Mouse (Mus musculus) heart, adult 2 months (tissue): ENCODE measurements around the gene 4931406C07Rik. TPM values are rescaled to one million over a fixed set of nuclear protein-coding genes. Genes with fewer than 3 reads are reported as not detected.
A peak's percentile ranks its signal among the peaks of the same experiment; 100 is the strongest.
"Not testable (repeated sequence)": the region's sequence is repeated elsewhere in the genome, so short reads cannot be mapped to it uniquely, and the experiment has no call there.

ENCODE experiments used
- DNase-seq, 2 experiments: peaks; one replicate each; pipeline ENCODE4 v3.0.0; 2021
- H3K27ac ChIP-seq: fragments of 200-600 bp; 2 replicates; pipeline ENCODE4 v1.8.1; 2022
- H3K27me3 ChIP-seq: fragments of 200-500 bp; 2 replicates; pipeline ENCODE4 v1.6.1; 2012; ENCODE audit warnings: mild to moderate bottlenecking, low read length, inconsistent platforms, mixed read lengths; ENCODE audit not compliant: control insufficient read depth, insufficient read depth
- H3K36me3 ChIP-seq: fragments of 200-500 bp; 2 replicates; pipeline ENCODE4 v1.6.1; 2012; ENCODE audit warnings: low read length, inconsistent platforms; ENCODE audit not compliant: control insufficient read depth, insufficient read depth
- H3K4me1 ChIP-seq: fragments of 200-500 bp; 2 replicates; pipeline ENCODE4 v1.6.1; 2011; ENCODE audit warnings: low read length; ENCODE audit not compliant: control insufficient read depth, insufficient read depth
- H3K4me3 ChIP-seq: fragments of 200-600 bp; 2 replicates; pipeline ENCODE4 v1.8.1; 2022
- H3K79me2 ChIP-seq: fragments of 200-500 bp; replicated peaks from 2 replicates; pipeline ENCODE4 v1.6.1; 2012; ENCODE audit warnings: mild to moderate bottlenecking, inconsistent platforms, low read length, moderate library complexity, mixed read lengths; ENCODE audit not compliant: control insufficient read depth, insufficient read depth
- H3K9ac ChIP-seq: fragments of 200-500 bp; 2 replicates; pipeline ENCODE4 v1.6.1; 2012; ENCODE audit warnings: low read depth, mild to moderate bottlenecking, control low read depth, inconsistent platforms, low read length, mixed read lengths
- CTCF ChIP-seq: fragments of 200-600 bp; IDR thresholded peaks from 2 replicates; pipeline ENCODE4 v1.8.1; 2022; ENCODE audit warnings: antibody characterized with exemption, mild to moderate bottlenecking, moderate library complexity
- EP300 ChIP-seq: fragments of 200-500 bp; IDR thresholded peaks from 2 replicates; pipeline ENCODE4 v1.6.1; 2011; ENCODE audit warnings: low read depth, low read length, control low read depth; ENCODE audit not compliant: insufficient read depth
- POLR2A ChIP-seq: fragments of 200-500 bp; IDR thresholded peaks from 2 replicates; pipeline ENCODE4 v1.6.1; 2011; ENCODE audit warnings: mild to moderate bottlenecking, low read depth, low read length, control low read depth; ENCODE audit not compliant: insufficient read depth
- WGBS: fragments of 180-500 bp; shearing (Covaris S2); methylation state at CpG from one replicate; pipeline ENCODE4 v1.1.7; 2018; 5-methylcytosine and 5-hydroxymethylcytosine counted together
- intact Hi-C: fragments of 180-260 bp; cut with DNase I; formaldehyde crosslinking; loops from one replicate; pipeline ENCODE4 v1.15.1; 2025
- long read RNA-seq: library from polyadenylated mRNA; stranded (forward); transcript quantifications from one replicate; pipeline ENCODE4 v2.0.0, GENCODE M21; 2021
- polyA plus RNA-seq: library from polyadenylated mRNA; depleted of rRNA; stranded (reverse); fragments of >200 nt; gene quantifications from 2 replicates; pipeline ENCODE4 v1.2.3, GENCODE M21; 2012; rRNA removed
- total RNA-seq, 2 experiments: library from RNA; stranded (reverse); gene quantifications; 2 replicates each; pipeline ENCODE4 v1.2.3; 2021

4931406C07Rik gene
- 1 to 10 TPM; 4.9 to 5.7 TPM for total RNA-seq
- 8.1 and 12.3 TPM in 2 replicates for polyA plus RNA-seq
- long read RNA-seq, partial matches to known transcripts, result 0 of 1 reads
- long read RNA-seq, other reads (novel, unspliced or antisense), result 1 of 1 reads

DNA sequence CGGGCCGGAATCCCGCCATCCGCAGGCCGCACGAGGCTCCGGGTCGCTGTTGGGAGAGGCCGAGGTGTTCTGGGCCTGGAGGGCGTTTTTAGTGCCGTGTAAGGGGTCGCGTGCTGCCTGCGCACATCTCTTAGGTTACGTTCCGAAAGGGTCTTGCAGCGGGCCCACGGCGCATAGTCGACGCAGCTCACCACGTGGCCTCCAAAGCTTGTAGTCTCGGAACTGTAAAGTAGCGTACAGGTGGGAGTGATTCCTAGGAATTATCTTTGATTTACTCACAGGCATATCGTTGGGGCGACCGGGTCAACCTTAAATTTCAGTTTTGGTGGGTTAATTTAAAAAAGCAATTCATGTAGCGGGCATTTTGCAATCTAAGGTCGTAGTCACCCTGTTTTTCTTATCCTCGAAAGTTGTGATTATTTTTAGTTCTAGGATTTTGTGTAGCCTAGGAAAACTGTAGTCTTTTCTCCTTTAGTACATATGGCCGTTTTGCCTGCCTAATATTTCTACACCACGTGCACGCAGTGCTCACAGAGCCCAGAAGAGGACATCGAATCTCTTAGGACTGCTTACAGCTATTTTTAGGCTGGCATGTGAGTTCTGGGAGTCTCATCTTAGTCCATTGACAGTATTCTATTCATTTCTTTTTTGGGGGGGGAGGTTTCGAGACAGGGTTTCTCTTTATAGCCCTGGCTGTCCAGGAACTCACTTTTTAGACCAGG, at the start of gene 4931406C07Rik:
TSS of gene 4931406C07Rik (minus strand) at position 51 of the 722 bp plus-strand sequence.
- DNase-seq, result no peak
- peaks cover 8% of the 10 kb centered on the region for H3K4me1 ChIP-seq
- H3K27me3 ChIP-seq, result no peaks in the 10 kb centered on the region
- TF ChIP-seq EP300, result 0 out of 2 replicates have a peak, but pooled peaks have one; percentile 3
- no peak for TF ChIP-seq CTCF
- H3K9ac ChIP-seq, result peak within 1 kb of the TSS; percentile 86
- peaks cover 34% of the 10 kb centered on the region for H3K36me3 ChIP-seq
- H3K79me2 ChIP-seq, result no peaks in the 10 kb centered on the region
- intact Hi-C loops, result loop anchor here (2.0 to 5.0 kb wide), 2 partner anchors 26 to 51 kb away; partner anchors contain the start of gene Cep295
- under 1% methylated on average over 35 of the region's 35 CpGs for WGBS
- peak within 1 kb of the TSS; percentile 93 for H3K27ac ChIP-seq
- H3K4me3 ChIP-seq, result peak within 1 kb of the TSS; percentile 78

DNA sequence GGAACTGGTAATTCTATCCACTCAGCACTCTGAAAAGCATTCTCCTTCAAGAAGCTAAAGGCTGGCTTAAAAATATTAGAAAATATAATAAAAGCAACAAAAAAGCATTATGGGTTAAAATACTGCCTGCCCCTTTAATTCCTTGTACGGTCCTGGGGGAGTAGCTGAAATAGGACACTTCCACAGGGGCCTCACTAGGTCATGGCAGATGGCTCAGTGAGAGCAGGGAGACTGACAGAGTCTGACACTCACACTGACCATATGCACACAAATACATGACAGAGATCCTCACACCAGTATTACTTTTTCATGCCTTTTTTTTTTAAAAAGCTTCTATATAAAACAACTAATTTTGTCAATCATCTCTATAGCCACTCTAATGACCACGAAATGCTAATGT, 43.7 kb upstream of the 4931406C07Rik start:
- no peak overlapping the region for H3K27ac ChIP-seq
- intact Hi-C loops, result no loop called here
- no peak overlapping the region for H3K9ac ChIP-seq
- no peak overlapping the region for H3K4me3 ChIP-seq
- 80% methylated on average over 2 of the region's 2 CpGs for WGBS
- H3K36me3 ChIP-seq, result no peaks in the 10 kb centered on the region
- no peak for TF ChIP-seq CTCF
- TF ChIP-seq POLR2A, result no peak
- no peak for TF ChIP-seq EP300
- no peaks in the 10 kb centered on the region for H3K27me3 ChIP-seq
- H3K79me2 ChIP-seq, result no peaks in the 10 kb centered on the region
- H3K4me1 ChIP-seq, result no peaks in the 10 kb centered on the region
- no peak for DNase-seq

DNA sequence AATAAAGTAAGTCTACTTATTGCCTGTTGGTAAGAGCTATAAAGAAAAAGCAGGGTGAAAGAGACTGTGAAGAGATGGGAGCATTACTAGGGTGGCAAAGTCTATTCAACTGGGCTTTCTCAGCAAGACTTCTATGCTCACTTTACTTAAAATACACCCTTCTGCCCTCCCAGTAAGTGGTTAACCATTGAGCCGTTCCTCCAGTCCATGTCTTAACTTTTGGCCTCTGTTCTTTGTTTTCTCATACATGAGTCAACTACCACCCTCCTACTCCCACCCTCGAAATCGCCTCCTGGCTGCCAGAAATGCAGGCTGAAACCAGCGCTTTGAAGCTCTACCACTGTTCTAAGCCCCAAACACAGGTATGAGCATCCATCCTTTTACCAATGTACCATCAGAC, 31.5 kb upstream of the 4931406C07Rik start:
- 89% methylated on average over 4 of the region's 4 CpGs for WGBS
- Histone ChIP-seq H3K36me3 (no peaks in the 10 kb centered on the region; the same call in 1 of the 2 replicates), H3K79me2 (no peaks in the 10 kb centered on the region), H3K4me3 (no peak overlapping the region), H3K9ac (no peak overlapping the region), H3K4me1 (no peaks in the 10 kb centered on the region), H3K27me3 (no peaks in the 10 kb centered on the region), H3K27ac (no peak overlapping the region)
- TF ChIP-seq POLR2A (no peak), CTCF (no peak), EP300 (no peak)
- DNase-seq, result no peak
- intact Hi-C loops, result no loop called here

DNA sequence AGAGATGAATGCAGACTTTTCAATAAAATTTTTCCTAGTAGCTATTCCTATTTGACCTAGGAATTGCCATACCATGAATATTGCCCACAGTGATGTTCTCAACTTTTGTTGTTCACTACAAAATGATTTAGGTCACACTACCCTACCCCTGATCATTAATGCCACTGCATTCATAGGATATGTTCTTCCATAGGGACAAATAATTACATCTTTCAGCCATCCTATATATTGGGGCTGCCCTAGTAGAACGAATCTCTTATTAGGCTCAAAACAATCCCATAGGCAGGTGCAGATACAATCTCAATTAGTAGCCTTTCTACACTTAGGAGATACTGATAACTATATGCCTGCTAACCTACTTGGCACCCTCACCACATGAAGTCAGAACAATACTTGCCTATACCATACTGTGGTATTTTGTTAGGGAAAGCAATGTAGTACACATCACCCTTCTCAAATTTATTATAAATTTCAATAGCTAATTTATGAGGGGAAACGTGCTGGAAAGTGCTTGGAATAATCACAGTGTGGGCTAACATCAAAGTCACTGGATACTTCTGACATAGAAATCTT, 12.0 kb upstream of the 4931406C07Rik start:
- 76% methylated on average over 2 of the region's 2 CpGs for WGBS
- H3K27ac ChIP-seq, result no peak overlapping the region

DNA sequence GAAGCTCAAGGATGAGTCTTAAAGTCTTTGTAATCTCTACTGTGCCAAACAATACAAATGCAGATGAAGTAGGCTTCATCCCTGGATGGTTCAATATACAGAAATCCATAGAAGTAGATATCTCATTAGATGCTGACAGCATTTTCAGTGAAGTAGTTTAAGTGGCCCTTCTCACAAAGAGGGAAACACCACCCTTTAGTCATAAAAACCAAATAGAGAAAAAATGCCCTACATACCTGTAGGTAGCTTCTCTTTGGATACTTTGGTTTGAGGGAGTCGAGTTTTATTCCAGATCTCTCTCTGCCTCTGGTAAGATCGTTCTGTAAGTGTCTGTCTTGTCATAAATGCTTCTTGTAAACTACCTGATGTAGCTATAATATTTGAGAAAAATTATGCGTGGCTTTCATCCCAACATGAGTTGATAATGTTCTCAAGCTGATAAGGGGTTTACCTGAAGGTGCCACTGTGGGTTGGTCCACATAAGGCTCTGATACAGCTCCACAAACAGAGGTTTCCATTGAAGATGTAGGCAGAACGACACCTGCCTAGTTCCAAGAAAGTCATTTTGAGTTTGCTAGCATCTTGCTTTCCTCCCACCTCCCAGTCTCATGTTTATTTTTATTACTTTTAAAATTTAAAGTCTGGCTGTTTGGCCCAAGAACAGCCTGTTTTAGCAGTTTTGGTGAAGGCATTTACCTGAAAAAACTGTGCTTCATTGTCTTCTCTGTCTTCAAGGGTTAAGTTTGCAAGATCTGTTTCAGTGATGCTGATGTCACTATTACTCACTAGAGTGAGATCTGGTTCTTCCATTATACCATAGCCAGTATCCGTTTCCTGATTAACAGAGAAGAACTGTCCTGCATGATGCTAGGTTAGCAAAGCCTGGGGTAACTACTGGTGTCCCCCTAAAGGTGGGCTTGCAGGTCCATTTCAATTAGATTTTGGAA, 11.2 kb upstream of the 4931406C07Rik start:
- 63% methylated on average over 5 of the region's 5 CpGs for WGBS
- Histone ChIP-seq H3K36me3 (peaks cover 17% of the 10 kb centered on the region), H3K27me3 (no peaks in the 10 kb centered on the region), H3K79me2 (no peaks in the 10 kb centered on the region), H3K27ac (no peak overlapping the region), H3K4me1 (no peaks in the 10 kb centered on the region), H3K9ac (no peak overlapping the region), H3K4me3 (no peak overlapping the region)
- intact Hi-C loops, result no loop called here
- DNase-seq, result no peak
- TF ChIP-seq POLR2A (no peak), CTCF (no peak), EP300 (no peak)

More for the DNA sequence above, 12.0 kb upstream of the 4931406C07Rik start:
- intact Hi-C loops, result no loop called here
- no peak overlapping the region for H3K9ac ChIP-seq
- TF ChIP-seq EP300, result no peak
- TF ChIP-seq POLR2A, result no peak
- TF ChIP-seq CTCF, result no peak
- no peaks in the 10 kb centered on the region for H3K27me3 ChIP-seq
- DNase-seq, result no peak
- H3K79me2 ChIP-seq, result no peaks in the 10 kb centered on the region
- H3K4me1 ChIP-seq, result no peaks in the 10 kb centered on the region
- H3K36me3 ChIP-seq, result peaks cover 14% of the 10 kb centered on the region
- H3K4me3 ChIP-seq, result no peak overlapping the region

DNA sequence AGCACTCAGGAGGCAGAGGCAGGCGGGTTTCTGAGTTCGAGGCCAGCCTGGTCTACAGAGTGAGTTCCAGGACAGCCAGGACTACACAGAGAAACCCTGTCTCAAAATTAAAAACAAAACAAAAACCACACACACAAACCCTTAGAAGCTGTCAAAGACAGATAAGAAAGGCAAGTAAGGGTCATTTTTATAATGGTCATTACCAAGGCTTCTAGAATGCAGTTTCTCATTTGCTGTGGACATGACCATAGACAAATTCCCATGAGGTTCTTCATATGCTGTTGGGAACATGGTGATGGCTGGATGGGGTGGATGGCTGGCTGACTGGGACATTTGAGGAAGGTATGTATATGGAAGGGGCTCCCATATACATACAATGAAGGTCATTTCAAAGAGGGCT, 10.0 kb upstream of the 4931406C07Rik start:
- peaks cover 25% of the 10 kb centered on the region for H3K36me3 ChIP-seq
- 96% methylated on average over 2 of the region's 2 CpGs for WGBS
- H3K27me3 ChIP-seq, intact Hi-C loops, H3K9ac ChIP-seq, H3K79me2 ChIP-seq, DNase-seq, H3K4me3 ChIP-seq, H3K4me1 ChIP-seq, H3K27ac ChIP-seq: not testable (repeated sequence)
